Mouse (Mus musculus) heart, embryonic 12.5 days (tissue): ENCODE data around the gene Zan. TPM values are rescaled to one million over a fixed set of nuclear protein-coding genes. Genes with fewer than 3 reads are reported as not detected.
"Not testable (repeated sequence)": the region's sequence is repeated elsewhere in the genome, so short reads cannot be mapped to it uniquely, and the experiment has no call there.

Source experiments
- ATAC-seq: fragments of 200-750 bp; cut with Nextera tagmentation; 2 replicates; pipeline ENCODE4 v1.8.0; 2017; ENCODE audit warnings: moderate TSS enrichment, moderate library complexity; ENCODE audit not compliant: insufficient number of reproducible peaks, low FRiP score
- H3K27ac ChIP-seq: fragments of 300-500 bp; sonication (generic); 2 replicates; pipeline ENCODE4 v1.5.1; 2016; ENCODE audit warnings: mild to moderate bottlenecking, moderate library complexity; ENCODE audit not compliant: poor library complexity, severe bottlenecking
- H3K27me3 ChIP-seq: fragments of 300-500 bp; sonication (generic); replicated peaks from 2 replicates; pipeline ENCODE4 v1.6.1; 2016; ENCODE audit warnings: mild to moderate bottlenecking, moderate library complexity
- H3K36me3 ChIP-seq: fragments of 300-500 bp; sonication (generic); 2 replicates; pipeline ENCODE4 v1.6.1; 2016; ENCODE audit warnings: mild to moderate bottlenecking, moderate library complexity
- H3K4me1 ChIP-seq: fragments of 300-500 bp; sonication (generic); replicated peaks from 2 replicates; pipeline ENCODE4 v1.6.1; 2016; ENCODE audit warnings: mild to moderate bottlenecking
- H3K4me2 ChIP-seq: fragments of 300-500 bp; sonication (generic); 2 replicates; pipeline ENCODE4 v1.6.1; 2016; ENCODE audit warnings: mild to moderate bottlenecking, moderate library complexity
- H3K4me3 ChIP-seq: fragments of 300-500 bp; sonication (generic); 2 replicates; pipeline ENCODE4 v1.5.1; 2016; ENCODE audit warnings: mild to moderate bottlenecking
- H3K9ac ChIP-seq: fragments of 300-500 bp; sonication (generic); 2 replicates; pipeline ENCODE4 v1.6.1; 2016; ENCODE audit warnings: mild to moderate bottlenecking, moderate library complexity
- H3K9me3 ChIP-seq: fragments of 300-500 bp; sonication (generic); replicated peaks from 2 replicates; pipeline ENCODE4 v1.6.1; 2016; ENCODE audit warnings: mild to moderate bottlenecking, moderate library complexity
- WGBS: fragments of 180-500 bp; shearing (Covaris S2); methylation state at CpG from one replicate; pipeline ENCODE4 v1.1.7; 2016; 5-methylcytosine and 5-hydroxymethylcytosine counted together
- polyA plus RNA-seq: library from polyadenylated mRNA; unstranded; fragments of >200 nt; fragmentation: Nextera tagmentation; extraction: Ambion mirVana; gene quantifications from 2 replicates; pipeline ENCODE4 v1.2.1, GENCODE M21; 2016

The Zan gene
- polyA plus RNA-seq, 1 experiment from 2014 or later = 0.04 TPM

- H3K27ac ChIP-seq = no peak overlapping the region
- peaks cover 10% of the 10 kb centered on the region; the same call in 1 of the 2 replicates for H3K27me3 ChIP-seq
- no peaks in the 10 kb centered on the region for H3K36me3 ChIP-seq
- H3K4me1 ChIP-seq = 0 out of 2 replicates have a peak, but pooled peaks cover under 1% of the 10 kb centered on the region
- no peak overlapping the region for H3K4me3 ChIP-seq
- no peak overlapping the region for H3K4me2 ChIP-seq
- no peak for ATAC-seq
- H3K9ac ChIP-seq = no peak overlapping the region
- H3K9me3 ChIP-seq = peaks cover 4% of the 10 kb centered on the region; the same call in 1 of the 2 replicates
- WGBS = 50% methylated on average over 3 of the region's 3 CpGs
These were observed 11.8 kb downstream of the Zan start for GRCm38 (mm10) chr5:137465049-137465448.

GRCm38 (mm10) chr5:137455866-137456591 lies 20.8 kb downstream of the Zan start:
- H3K4me1 ChIP-seq = no peaks in the 10 kb centered on the region
- no peak overlapping the region for H3K27ac ChIP-seq
- WGBS = 53% methylated on average over 7 of the region's 7 CpGs
- no peak overlapping the region for H3K9ac ChIP-seq
- H3K9me3 ChIP-seq = no peaks in the 10 kb centered on the region
- H3K27me3 ChIP-seq = no peaks in the 10 kb centered on the region
- ATAC-seq = no peak
- no peaks in the 10 kb centered on the region for H3K36me3 ChIP-seq
- H3K4me2 ChIP-seq = no peak overlapping the region
- no peak overlapping the region for H3K4me3 ChIP-seq

- H3K27me3 ChIP-seq = no peaks in the 10 kb centered on the region
- no peaks in the 10 kb centered on the region for H3K36me3 ChIP-seq
- no peak for ATAC-seq
- no peaks in the 10 kb centered on the region for H3K9me3 ChIP-seq
- no peaks in the 10 kb centered on the region for H3K4me1 ChIP-seq
- no peak overlapping the region for H3K4me3 ChIP-seq
- no peak overlapping the region for H3K4me2 ChIP-seq
- WGBS = 76% methylated on average over 6 of the region's 6 CpGs
- no peak overlapping the region for H3K9ac ChIP-seq
- no peak overlapping the region for H3K27ac ChIP-seq
These were observed 21.7 kb downstream of the Zan start for GRCm38 (mm10) chr5:137455206-137455605.

DNA sequence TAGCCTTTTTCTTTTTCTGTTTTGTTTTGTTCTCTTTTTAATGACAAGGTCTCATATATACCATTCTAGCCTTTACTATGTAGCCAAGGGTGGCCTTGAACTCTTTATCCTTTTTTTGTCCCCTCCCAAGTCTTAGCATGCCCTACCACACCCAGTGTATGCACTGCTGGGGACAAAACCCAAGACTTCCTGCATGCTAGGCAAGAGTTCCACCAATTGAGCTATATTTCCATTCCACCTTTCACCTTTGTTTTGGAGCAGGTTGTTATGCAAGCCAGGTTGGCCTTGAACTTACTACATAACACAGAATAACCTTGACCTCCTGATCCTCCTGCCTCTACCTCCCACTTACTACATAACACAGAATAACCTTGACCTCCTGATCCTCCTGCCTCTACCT lies 31.3 kb downstream of the Zan start:
- Histone ChIP-seq H3K4me3 (no peak overlapping the region), H3K27me3 (no peaks in the 10 kb centered on the region), H3K36me3 (no peaks in the 10 kb centered on the region), H3K9ac (no peak overlapping the region), H3K9me3 (no peaks in the 10 kb centered on the region; the same call in 1 of the 2 replicates), H3K4me1 (no peaks in the 10 kb centered on the region), H3K27ac (no peak overlapping the region), H3K4me2 (no peak overlapping the region)
- no peak for ATAC-seq

DNA sequence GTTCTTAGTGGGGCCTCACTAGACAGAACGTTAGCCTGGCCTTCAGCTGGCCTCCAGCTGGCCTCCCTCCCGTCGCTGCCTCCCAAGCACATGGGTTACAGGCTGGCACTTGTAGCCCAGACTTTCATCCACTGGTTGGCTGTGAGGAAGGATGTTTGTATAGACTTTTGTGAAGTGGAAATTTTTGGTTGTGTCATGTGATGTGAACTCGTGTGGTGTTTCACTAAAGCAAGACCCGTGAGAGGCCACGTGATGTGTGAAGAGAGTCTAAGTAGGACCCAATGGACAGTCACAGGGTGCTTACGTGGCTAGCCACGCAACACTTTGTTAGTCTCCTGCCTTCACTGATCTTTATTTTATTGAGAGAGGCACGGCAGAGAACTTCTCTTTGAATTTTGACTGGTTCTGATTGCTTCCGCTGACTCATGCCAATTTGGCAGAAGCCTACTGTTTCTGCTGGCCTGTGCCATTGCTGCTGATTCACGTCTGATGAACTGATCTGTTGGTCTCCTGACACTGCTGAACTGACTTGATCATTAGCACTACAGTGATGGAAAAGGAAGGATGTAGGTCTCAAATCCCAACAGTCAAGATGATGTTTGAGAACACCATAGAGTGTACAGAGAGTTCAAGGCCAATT lies 36.5 kb downstream of the Zan start:
- Histone ChIP-seq H3K36me3 (no peaks in the 10 kb centered on the region), H3K27ac (no peak overlapping the region), H3K4me1 (no peaks in the 10 kb centered on the region), H3K27me3 (no peaks in the 10 kb centered on the region), H3K9me3 (no peaks in the 10 kb centered on the region; the same call in 1 of the 2 replicates), H3K9ac (no peak overlapping the region), H3K4me3 (no peak overlapping the region), H3K4me2 (no peak overlapping the region)
- ATAC-seq = no peak
- 81% methylated on average over 11 of the region's 11 CpGs for WGBS

GRCm38 (mm10) chr5:137433889-137434288 lies 43.0 kb downstream of the Zan start:
- Histone ChIP-seq H3K27me3 (no peaks in the 10 kb centered on the region), H3K4me3 (no peak overlapping the region), H3K9ac (no peak overlapping the region), H3K27ac (no peak overlapping the region), H3K9me3 (no peaks in the 10 kb centered on the region), H3K36me3 (no peaks in the 10 kb centered on the region), H3K4me1 (no peaks in the 10 kb centered on the region), H3K4me2 (no peak overlapping the region)
- ATAC-seq = no peak
- 46% methylated on average over 6 of the region's 6 CpGs for WGBS

DNA sequence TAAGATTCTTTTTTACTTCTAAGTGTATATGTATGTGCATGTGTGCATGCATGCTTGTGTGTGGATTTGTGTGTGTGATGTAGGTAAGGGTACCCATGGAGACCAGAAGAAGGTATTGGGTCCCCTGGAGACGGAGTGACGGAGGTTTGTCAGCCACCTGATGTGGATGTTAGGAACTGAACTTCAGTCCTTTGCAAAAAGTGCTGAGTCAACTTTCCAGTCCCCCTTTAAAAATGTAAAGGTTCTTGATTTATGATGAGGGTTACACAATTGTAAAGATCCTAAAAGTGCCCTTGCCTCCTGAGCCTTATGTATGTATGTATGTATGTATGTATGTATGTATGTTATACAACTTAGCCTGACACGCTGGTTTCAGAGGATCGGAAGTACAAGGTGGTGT lies 46.5 kb downstream of the Zan start:
- not testable (repeated sequence) for H3K4me3 ChIP-seq, H3K9ac ChIP-seq, H3K27ac ChIP-seq, H3K4me2 ChIP-seq, H3K9me3 ChIP-seq, H3K36me3 ChIP-seq, ATAC-seq, H3K4me1 ChIP-seq, H3K27me3 ChIP-seq
- WGBS = 79% methylated on average over 4 of the region's 4 CpGs

DNA sequence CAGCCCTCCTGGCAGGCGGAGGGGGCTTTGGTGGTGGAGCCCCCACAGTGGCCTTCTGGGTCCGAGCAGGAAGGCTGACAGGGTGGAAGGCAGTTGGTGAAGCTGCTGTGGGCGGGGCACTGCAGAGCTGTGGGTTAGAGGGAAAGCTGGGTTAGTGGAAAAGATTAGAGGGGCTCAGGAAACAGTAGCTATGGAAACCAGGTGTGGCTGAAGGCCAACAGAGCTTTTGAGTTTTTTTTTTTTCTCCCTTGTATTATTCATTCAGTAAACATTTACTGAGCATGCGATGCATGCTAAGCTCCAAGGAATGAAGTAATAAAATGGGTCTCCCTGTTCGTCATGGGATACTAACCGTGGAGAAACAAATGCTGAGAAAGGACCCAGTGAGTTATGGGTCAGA lies 51.2 kb downstream of the Zan start:
- Histone ChIP-seq H3K4me1 (no peaks in the 10 kb centered on the region), H3K4me3 (no peak overlapping the region), H3K27ac (no peak overlapping the region), H3K9ac (no peak overlapping the region), H3K27me3 (no peaks in the 10 kb centered on the region; the same call in 1 of the 2 replicates), H3K9me3 (no peaks in the 10 kb centered on the region), H3K36me3 (no peaks in the 10 kb centered on the region), H3K4me2 (no peak overlapping the region)
- 60% methylated on average over 6 of the region's 6 CpGs for WGBS
- ATAC-seq = no peak

DNA sequence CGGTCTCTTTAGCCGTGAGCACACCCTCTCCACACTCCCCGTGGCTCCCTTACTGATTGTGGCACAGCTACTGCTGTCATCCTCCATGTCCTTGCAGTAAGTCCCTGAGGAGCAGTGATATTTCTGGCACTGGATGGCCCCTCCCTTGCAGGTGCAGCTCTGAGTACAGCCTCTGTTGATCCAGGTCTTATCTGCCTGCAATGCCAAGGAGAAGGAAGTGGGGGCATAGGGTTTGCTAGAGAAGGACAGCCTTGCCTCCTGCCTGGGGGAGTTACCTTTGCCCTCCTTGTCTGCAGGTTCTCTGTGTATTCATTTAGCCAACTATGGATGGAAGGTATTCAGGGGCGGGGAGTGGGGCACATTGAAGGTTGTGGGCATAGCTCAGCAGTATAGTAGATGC lies 57.0 kb downstream of the Zan start:
- H3K27me3 ChIP-seq = no peaks in the 10 kb centered on the region; the same call in 1 of the 2 replicates
- no peak for ATAC-seq
- H3K27ac ChIP-seq = no peak overlapping the region
- H3K9ac ChIP-seq = no peak overlapping the region
- 0 out of 2 replicates have a peak, but pooled peaks cover 4% of the 10 kb centered on the region for H3K4me1 ChIP-seq
- no peak overlapping the region for H3K4me2 ChIP-seq
- no peaks in the 10 kb centered on the region for H3K36me3 ChIP-seq
- H3K4me3 ChIP-seq = no peak overlapping the region
- WGBS = 74% methylated on average over 4 of the region's 4 CpGs
- H3K9me3 ChIP-seq = no peaks in the 10 kb centered on the region

GRCm38 (mm10) chr5:137419105-137419504 lies 57.8 kb downstream of the Zan start:
- Histone ChIP-seq H3K4me1 (0 out of 2 replicates have a peak, but pooled peaks cover 4% of the 10 kb centered on the region), H3K9me3 (no peaks in the 10 kb centered on the region), H3K27ac (no peak overlapping the region), H3K9ac (no peak overlapping the region), H3K4me3 (no peak overlapping the region), H3K27me3 (no peaks in the 10 kb centered on the region; the same call in 1 of the 2 replicates), H3K36me3 (no peaks in the 10 kb centered on the region), H3K4me2 (no peak overlapping the region)
- WGBS = 73% methylated on average over 9 of the region's 9 CpGs
- no peak for ATAC-seq

DNA sequence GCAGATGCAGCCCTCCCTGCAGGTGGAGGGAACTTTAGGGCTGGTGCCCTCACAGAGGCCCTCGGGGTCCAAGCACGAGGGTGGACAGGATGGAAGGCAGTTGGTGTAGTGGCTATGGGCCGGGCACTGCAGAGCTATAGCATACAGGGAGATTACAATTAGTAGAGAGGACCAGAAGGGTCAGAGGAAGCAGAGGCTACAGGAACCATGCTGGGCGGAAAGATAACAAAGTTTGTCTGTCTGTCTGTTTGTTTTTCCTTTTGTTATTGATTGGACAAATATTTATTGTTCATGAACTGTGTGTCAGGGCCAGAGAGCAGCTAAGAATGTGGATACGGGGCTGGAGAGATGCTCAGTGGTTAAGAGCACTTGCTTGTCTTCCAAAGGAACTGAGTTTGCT lies 62.6 kb downstream of the Zan start:
- no peaks in the 10 kb centered on the region for H3K27me3 ChIP-seq
- ATAC-seq = no peak
- H3K9me3 ChIP-seq = no peaks in the 10 kb centered on the region
- H3K4me2 ChIP-seq = no peak overlapping the region
- H3K9ac ChIP-seq = no peak overlapping the region
- no peak overlapping the region for H3K4me3 ChIP-seq
- no peak overlapping the region for H3K27ac ChIP-seq
- no peaks in the 10 kb centered on the region for H3K4me1 ChIP-seq
- WGBS = 40% methylated on average over 5 of the region's 5 CpGs
- H3K36me3 ChIP-seq = no peaks in the 10 kb centered on the region
